ENCODE assay signal across 17 mouse cellular contexts in genomic region chr6:4583485-4583884, GRCm38 (mm10). TPM values are rescaled to one million over a fixed set of nuclear protein-coding genes. Genes with fewer than 3 reads are reported as not detected.
DNase-seq lines count a peak whose midpoint lies in the region; ATAC-seq and TF ChIP-seq lines count a peak whose summit lies in the region.
"Had no signal": no experiment of that assay in that cellular context is flagged by ENCODE, and none has a peak within 500 bp of the region (broad histone marks: within the 10 kb centered on the region; RNA-seq: fewer than 3 reads in every experiment).

No protein-coding gene starts in this region.

- H3K27ac ChIP-seq in lung, embryonic 14.5 days (ENCODE audit: low read depth) = no peak overlapping the region
- H3K27ac ChIP-seq in neural tube, embryonic 14.5 days (ENCODE audit: low read depth, low read length) = no peak overlapping the region
- H3K27ac ChIP-seq: heart, embryonic 15.5 days; macrophage; neural tube, embryonic 13.5 days had no signal

- H3K9ac ChIP-seq in lung, embryonic 14.5 days = no peak overlapping the region
- no peak overlapping the region for H3K9ac ChIP-seq in neural tube, embryonic 14.5 days (replicated peaks; ENCODE audit: low read depth, low read length)
- H3K9ac ChIP-seq: heart, embryonic 15.5 days; neural tube, embryonic 13.5 days had no signal

- no peak for TF ChIP-seq CTCF in lung, embryonic 14.5 days (IDR thresholded peaks at IDR 0.05; ENCODE audit: low read depth)
- no peak for TF ChIP-seq CTCF in lung, adult 2 months (IDR thresholded peaks at IDR 0.05; ENCODE audit: insufficient read depth, low read length)

- no peak for TF ChIP-seq POLR2A in lung, adult 2 months (IDR thresholded peaks at IDR 0.05; ENCODE audit: borderline replicate concordance, extremely low read depth, low read depth, low read length)

- H3K36me3 ChIP-seq in lung, embryonic 14.5 days (ENCODE audit: insufficient read depth) = no peaks in the 10 kb centered on the region
- no peaks in the 10 kb centered on the region for H3K36me3 ChIP-seq in neural tube, embryonic 14.5 days (ENCODE audit: control insufficient read depth, insufficient read depth, low read length)
- H3K36me3 ChIP-seq: heart, embryonic 15.5 days; neural tube, embryonic 13.5 days had no signal

- H3K4me3 ChIP-seq in lung, embryonic 14.5 days (ENCODE audit: low read depth, low read length) = no peak overlapping the region
- no peak overlapping the region for H3K4me3 ChIP-seq in lung, adult 2 months (replicated peaks; ENCODE audit: extremely low read depth, low read depth, low read length)
- no peak overlapping the region for H3K4me3 ChIP-seq in neural tube, embryonic 14.5 days (ENCODE audit: low read depth, low read length)
- H3K4me3 ChIP-seq: heart, embryonic 15.5 days; neural tube, embryonic 13.5 days had no signal

- no peaks in the 10 kb centered on the region for H3K4me1 ChIP-seq in lung, embryonic 14.5 days (ENCODE audit: insufficient read depth)
- H3K4me1 ChIP-seq in lung, adult 2 months (ENCODE audit: control insufficient read depth, insufficient read depth, low read length) = no peaks in the 10 kb centered on the region
- H3K4me1 ChIP-seq in neural tube, embryonic 14.5 days (ENCODE audit: control insufficient read depth, insufficient read depth, low read length) = no peaks in the 10 kb centered on the region
- H3K4me1 ChIP-seq: heart, embryonic 15.5 days had no signal

- ATAC-seq in lung, embryonic 14.5 days (ENCODE audit: insufficient read depth) = peak; percentile 82; the same call in 1 of the 2 replicates
- 0 out of 2 replicates have a peak, but pooled peaks have one; percentile 56 for ATAC-seq in neural tube, embryonic 14.5 days (ENCODE audit: low read depth)
- ATAC-seq: activated CD4-positive, CD25-positive, alpha-beta regulatory T cell, adult 4 months; Patski had no signal

- WGBS in lung, embryonic 14.5 days = 38% methylated on average over 6 of the region's 6 CpGs
- WGBS in lung, adult 2 months = 64% methylated on average over 6 of the region's 6 CpGs
- 43% methylated on average over 6 of the region's 6 CpGs for WGBS in neural tube, embryonic 14.5 days

- no peaks in the 10 kb centered on the region for H3K27me3 ChIP-seq in lung, embryonic 14.5 days (ENCODE audit: insufficient read depth, low read length)
- H3K27me3 ChIP-seq in neural tube, embryonic 14.5 days (ENCODE audit: control insufficient read depth, insufficient read depth, low read length) = no peaks in the 10 kb centered on the region
- H3K27me3 ChIP-seq: heart, embryonic 15.5 days; neural tube, embryonic 13.5 days; Patski had no signal

- H3K4me2 ChIP-seq in lung, embryonic 14.5 days = no peak overlapping the region
- H3K4me2 ChIP-seq in neural tube, embryonic 14.5 days (ENCODE audit: low read depth, low read length) = no peak overlapping the region
- H3K4me2 ChIP-seq: heart, embryonic 15.5 days; neural tube, embryonic 13.5 days had no signal

- H3K9me3 ChIP-seq in lung, embryonic 14.5 days (ENCODE audit: low read depth, low read length) = no peaks in the 10 kb centered on the region
- H3K9me3 ChIP-seq in neural tube, embryonic 14.5 days (ENCODE audit: control insufficient read depth, low read length) = no peaks in the 10 kb centered on the region
- H3K9me3 ChIP-seq: heart, embryonic 15.5 days; neural tube, embryonic 13.5 days had no signal

- DNase-seq in lung, embryonic 14.5 days = peak; percentile 48
- no peak for DNase-seq in lung, adult 2 months
- no peak for DNase-seq in neural tube, embryonic 10.5 days (ENCODE audit: extremely low spot score, low spot score)
- peak; percentile 8 for DNase-seq in lung, postnatal 25 days (ENCODE audit: low spot score)
- no peak for DNase-seq in adrenal gland, postnatal 10 days
- no peak for DNase-seq in thymus, postnatal 4 days
- DNase-seq: adrenal gland, postnatal 36 days; cerebellum, adult 9-10 months; kidney, adult 9 months; kidney, postnatal 36 days; right cerebral cortex, postnatal 25 days had no signal

RNA-seq across cellular contexts. Expression of gene Casd1, which starts 17.2 kb away (rescaled TPM):
- 43.3 and 46.5 TPM in 2 replicates for polyA plus RNA-seq in lung, embryonic 14.5 days (2014; fragmentation: Nextera tagmentation; extraction: Ambion mirVana)
- polyA plus RNA-seq in lung, adult 2 months (2012; rRNA removed) = 17.6 and 25.4 TPM in 2 replicates
- 56.7 and 58.6 TPM in 2 replicates for polyA plus RNA-seq in neural tube, embryonic 14.5 days (2014; fragmentation: Nextera tagmentation; extraction: Ambion mirVana)
- 10 to 100 TPM; 32.7 to 34.9 TPM for total RNA-seq in adrenal gland, postnatal 10 days (2021)

Comparison
In these comparisons a context has a peak if more than half of its experiments do, and no peak if none do; other contexts are left out.
1. DNase-seq: peak in lung, embryonic 14.5 days (single experiment) and lung, postnatal 25 days (single experiment); none in lung, adult 2 months (single experiment), neural tube, embryonic 10.5 days (single experiment), adrenal gland, postnatal 10 days (single experiment) and thymus, postnatal 4 days (single experiment).